Mouse (Mus musculus) embryo, embryonic 11.5 days (tissue): ENCODE measurements around the gene Gm2237.
"Not testable (repeated sequence)": the region's sequence is repeated elsewhere in the genome, so short reads cannot be mapped to it uniquely, and the experiment has no call there.

Experiments
- DNase-seq: peaks from one replicate; pipeline ENCODE4 v3.0.0-alpha.2; 2012; ENCODE audit warnings: low read depth, low spot score

The Gm2237 gene

GRCm38 (mm10) chr14:19584804-19585667 is at the start of gene Gm2237:
Gm2237 (minus strand) TSS chr14:19585135.
- peak; percentile 1 for DNase-seq

- not testable (repeated sequence) for DNase-seq
Observed at GRCm38 (mm10) chr14:19602481-19602880, 17.5 kb upstream of the Gm2237 start, which contains the start of gene Gm5458. Gm5458 (minus strand) TSS chr14:19602581.

GRCm38 (mm10) chr14:19549863-19550262 is 35.1 kb downstream of the Gm2237 start, which contains the start of gene Gm2244:
Gm2244 (minus strand) TSS chr14:19549963.
- not testable (repeated sequence) for DNase-seq
